Mouse (Mus musculus) cerebellum, postnatal 4 days (tissue): ENCODE measurements around the gene Pmm2.
A peak's percentile ranks its signal among the peaks of the same experiment; 100 is the strongest.

Experiments used
- DNase-seq, 2 experiments: peaks; one replicate each; pipeline ENCODE4 v3.0.0; 2022; ENCODE audit warnings: low spot score in 2 of 2, mixed read lengths in 1 of 2

Pmm2 gene

GRCm38 (mm10) chr16:8656256-8656655 lies 18.8 kb downstream of the Pmm2 start:
- DNase-seq: no peak

GRCm38 (mm10) chr16:8658349-8658748 lies 20.9 kb downstream of the Pmm2 start:
- no peak for DNase-seq

- no peak for DNase-seq
Observed at GRCm38 (mm10) chr16:8658764-8659163, 21.3 kb downstream of the Pmm2 start.

- DNase-seq: no peak
Observed at GRCm38 (mm10) chr16:8663022-8663421, 25.5 kb downstream of the Pmm2 start.

- no peak for DNase-seq
Observed at GRCm38 (mm10) chr16:8663606-8664539, 26.4 kb downstream of the Pmm2 start.

GRCm38 (mm10) chr16:8665367-8665766 lies 27.9 kb downstream of the Pmm2 start:
- no peak for DNase-seq

GRCm38 (mm10) chr16:8666452-8666851 lies 29.0 kb downstream of the Pmm2 start:
- DNase-seq: no peak

- no peak for DNase-seq
Observed at GRCm38 (mm10) chr16:8667261-8667660, 29.8 kb downstream of the Pmm2 start.

GRCm38 (mm10) chr16:8667814-8668213 lies 30.3 kb downstream of the Pmm2 start:
- no peak for DNase-seq

GRCm38 (mm10) chr16:8668386-8668785 lies 30.9 kb downstream of the Pmm2 start:
- DNase-seq: no peak

- DNase-seq: no peak
Observed at GRCm38 (mm10) chr16:8669432-8669831, 32.0 kb downstream of the Pmm2 start.

GRCm38 (mm10) chr16:8670041-8671035 lies 32.9 kb downstream of the Pmm2 start:
- DNase-seq: no peak

- peak; percentile 74 to 91 for DNase-seq
Observed at GRCm38 (mm10) chr16:8671551-8672349, 34.3 kb downstream of the Pmm2 start, which contains the start of gene Carhsp1. Carhsp1 (minus strand) TSS chr16:8672155.

- DNase-seq: no peak
Observed at GRCm38 (mm10) chr16:8672350-8672687, 34.8 kb downstream of the Pmm2 start.

GRCm38 (mm10) chr16:8672811-8673210 lies 35.3 kb downstream of the Pmm2 start:
- DNase-seq: no peak

- DNase-seq: no peak
Observed at GRCm38 (mm10) chr16:8673343-8673742, 35.9 kb downstream of the Pmm2 start.

- DNase-seq: peak in 1 of 2 experiments; percentile 48
Observed at GRCm38 (mm10) chr16:8674165-8674564, 36.7 kb downstream of the Pmm2 start.

GRCm38 (mm10) chr16:8675559-8675958 lies 38.1 kb downstream of the Pmm2 start:
- no peak for DNase-seq

- no peak for DNase-seq
Observed at GRCm38 (mm10) chr16:8676228-8676627, 38.8 kb downstream of the Pmm2 start.

GRCm38 (mm10) chr16:8676800-8677199 lies 39.3 kb downstream of the Pmm2 start:
- DNase-seq: peak; percentile 48 to 57

GRCm38 (mm10) chr16:8678035-8678434 lies 40.6 kb downstream of the Pmm2 start:
- DNase-seq: no peak
